Mouse (Mus musculus): ENCODE data around the gene Btbd11.

- TF ChIP-seq CTCF (IDR thresholded peaks at IDR 0.05; ENCODE audit: borderline replicate concordance, insufficient read depth, low read depth, low read length) = no peak
- TF ChIP-seq POLR2A (IDR thresholded peaks at IDR 0.05; ENCODE audit: borderline replicate concordance, insufficient read depth, low read length) = no peak
Observed at GRCm38 (mm10) chr10:85473871-85474270, 87.3 kb downstream of the Btbd11 start.

Data from cerebellum, adult 2 months (tissue).